Mouse (Mus musculus) B cell, adult 67 days (primary cell): ENCODE measurements around the gene Gaa. TPM values are rescaled to one million over a fixed set of nuclear protein-coding genes. Genes with fewer than 3 reads are reported as not detected.

Source experiments
- total RNA-seq, 2 experiments: library from RNA; stranded (reverse); gene quantifications; 4 replicates each; pipeline ENCODE4 v1.2.4; 2023

Gaa gene
- 10 to 100 TPM; 82.2 to 97.4 TPM for total RNA-seq

DNA sequence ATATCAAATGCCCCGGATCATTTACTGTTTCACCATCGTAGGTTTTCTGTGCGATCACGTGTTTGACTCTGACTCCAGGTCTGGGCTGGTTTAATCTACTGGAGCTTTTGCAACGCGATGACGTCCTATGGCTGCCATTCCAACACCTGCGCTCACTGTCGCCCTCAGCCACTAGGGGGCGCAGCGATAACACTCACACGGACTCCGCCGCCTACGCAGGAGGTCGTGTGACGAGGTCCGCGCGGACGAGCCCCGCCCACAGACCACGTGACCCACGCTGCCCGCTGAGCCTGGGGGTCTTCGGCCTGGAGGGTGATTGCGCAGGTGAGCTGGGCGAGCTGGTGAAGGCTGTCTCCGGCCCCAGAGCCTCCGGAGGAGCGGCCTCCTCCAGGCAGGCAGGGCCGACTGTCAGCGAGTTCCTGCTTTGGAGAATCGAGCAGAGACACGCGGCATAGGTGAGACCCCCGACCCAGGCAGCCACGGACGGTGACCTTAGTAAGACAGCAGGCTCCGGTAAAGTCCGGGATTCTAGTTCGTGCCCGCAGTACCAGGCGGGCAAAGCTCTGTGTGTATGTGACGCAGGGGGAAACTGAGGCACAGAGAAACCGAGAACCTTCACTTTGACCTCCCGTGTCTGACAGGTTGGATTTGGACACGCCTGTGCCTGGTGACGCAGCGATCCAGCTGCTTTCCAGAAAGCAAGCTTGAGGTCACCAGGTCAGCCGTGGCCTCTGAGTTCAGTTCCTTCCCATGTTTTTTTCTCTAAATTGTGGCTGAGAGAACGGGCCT, at the start of gene Gaa:
Gaa (plus strand) TSS at position 120 of the 789 bp plus-strand sequence.

DNA sequence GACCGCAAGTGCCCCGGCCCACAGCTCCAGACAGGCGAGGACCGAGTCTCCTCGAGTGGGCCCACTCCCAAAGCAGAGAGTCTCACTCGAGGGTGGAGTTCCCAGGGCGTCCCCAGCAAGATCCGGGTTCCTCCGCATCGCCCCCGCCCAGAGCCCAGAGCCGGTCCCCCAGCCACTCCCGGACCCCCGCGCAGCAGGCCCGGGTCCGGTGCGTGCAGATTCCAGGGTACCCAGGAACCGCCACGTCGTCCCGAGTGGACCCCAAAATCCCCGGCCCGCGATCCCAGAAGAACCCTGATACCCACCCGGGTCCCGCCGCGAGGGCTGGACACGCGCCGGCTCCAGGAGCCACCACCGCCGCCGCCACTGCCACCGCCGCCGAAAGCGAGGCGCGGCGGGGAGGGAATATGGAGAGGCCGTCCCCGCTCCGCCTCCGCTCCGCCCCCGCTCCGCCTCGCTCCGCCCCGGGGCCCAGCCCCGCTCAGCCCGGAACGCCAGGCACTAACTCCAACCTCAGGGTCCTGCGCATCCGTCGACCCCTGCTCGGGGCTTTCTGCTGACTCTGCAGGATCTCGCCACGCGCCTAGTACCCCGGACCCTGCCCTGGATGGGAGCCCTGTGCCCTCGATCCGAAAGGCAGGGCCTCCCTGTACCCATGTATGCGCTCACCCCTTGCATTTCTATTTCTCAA, 39.5 kb upstream of the Gaa start, which contains the start of the genes Tbc1d16 and Ccdc40:
Tbc1d16 (minus strand) TSS at position 409 of the 691 bp plus-strand sequence.
Ccdc40 (plus strand) TSS at position 482 of the 691 bp plus-strand sequence.

DNA sequence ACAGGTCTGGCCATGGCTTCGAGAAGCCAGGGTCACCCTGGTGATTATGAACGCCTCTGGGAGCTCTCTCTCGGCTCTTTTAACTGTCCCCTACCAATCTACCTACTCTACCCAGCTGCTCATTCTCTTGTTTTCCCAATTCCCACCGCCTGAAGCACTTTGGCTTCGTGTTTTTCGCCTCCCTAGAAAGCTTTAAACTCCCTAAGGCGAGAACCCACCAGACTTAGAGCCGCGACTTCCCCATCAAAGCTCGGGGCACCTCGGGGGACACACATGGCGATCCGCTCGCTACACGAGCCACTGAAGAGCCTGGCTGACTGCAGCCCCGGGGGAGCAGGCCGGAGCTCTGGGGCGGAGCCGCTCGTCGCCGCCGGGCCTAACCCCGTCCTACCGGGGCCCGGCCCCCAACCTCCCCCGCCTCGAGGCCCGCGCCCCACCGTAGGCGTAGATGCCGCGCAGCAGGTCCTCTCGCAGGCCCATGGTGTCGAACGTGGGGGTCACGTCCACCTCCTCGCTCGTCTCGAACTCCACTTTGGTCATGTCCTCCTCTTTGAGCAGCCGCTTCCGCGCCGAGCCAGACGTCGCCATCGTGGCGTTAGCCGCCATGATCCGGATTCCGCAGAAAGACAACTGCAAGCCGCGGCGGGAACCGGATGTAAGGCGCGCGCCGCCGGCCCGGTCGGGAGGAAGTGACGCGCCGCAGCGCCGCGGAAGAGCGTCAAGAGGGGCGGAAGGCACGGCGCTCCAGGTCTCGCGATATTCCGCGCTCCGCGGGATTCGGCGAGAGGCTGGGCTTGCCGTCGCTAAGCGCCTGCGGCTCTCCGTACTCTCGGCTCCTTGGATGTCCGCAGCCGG, 31.9 kb downstream of the Gaa start, which contains the start of gene Eif4a3:
Eif4a3 (minus strand) TSS at position 699 of the 855 bp plus-strand sequence.

DNA sequence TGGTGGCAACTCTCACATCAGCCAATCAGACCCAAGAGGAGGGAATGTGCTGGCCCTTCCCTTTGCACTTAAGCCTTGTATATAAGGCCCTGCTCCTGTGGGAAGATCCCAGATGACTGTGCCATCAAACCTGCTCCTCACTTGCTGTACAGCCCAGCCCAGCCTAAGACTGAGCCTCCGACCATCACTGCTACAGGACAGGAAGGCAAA, 39.9 kb downstream of the Gaa start, which contains the start of gene Card14:
Card14 (plus strand) TSS at position 111 of the 210 bp plus-strand sequence.

Other genes with a start within 250 kb of the Gaa start
- 1 to 10 TPM; 6.4 to 7.5 TPM for gene Cbx2, start 244.9 kb upstream of the Gaa start, total RNA-seq
- 10 to 100 TPM; 14.2 to 16.6 TPM for gene Cbx8, start 226.9 kb upstream of the Gaa start, total RNA-seq
- 10 to 100 TPM; 81.1 to 83.2 TPM for gene Cbx4, start 181.7 kb upstream of the Gaa start, total RNA-seq
- 1 to 10 TPM in 1 of 2 experiments, not detected in 1; 1.4 TPM for gene Tbc1d16, start 39.4 kb upstream of the Gaa start, total RNA-seq
- gene Ccdc40, start 39.3 kb upstream of the Gaa start, total RNA-seq = under 1 TPM; 0.44 to 0.81 TPM
- 100 to 1,000 TPM; 224 to 227 TPM for gene Eif4a3, start 32.2 kb downstream of the Gaa start, total RNA-seq
- not detected for gene Card14, start 39.9 kb downstream of the Gaa start, total RNA-seq
- 10 to 100 TPM; 23.8 to 38.0 TPM for gene Sgsh, start 87.6 kb downstream of the Gaa start, total RNA-seq
- 10 to 100 TPM; 26.6 TPM for gene Slc26a11, start 87.7 kb downstream of the Gaa start, total RNA-seq
- gene Rnf213, start 125.2 kb downstream of the Gaa start, total RNA-seq = 100 to 1,000 TPM in 1 of 2 experiments, 10 to 100 TPM in 1; 91.8 to 129 TPM
- 10 to 100 TPM; 29.8 to 33.3 TPM for gene Endov, start 223.5 kb downstream of the Gaa start, total RNA-seq